Mouse (Mus musculus) hindbrain, embryonic 11.5 days (tissue): Measurements from ENCODE around the gene Fam171b. TPM values are rescaled to one million over a fixed set of nuclear protein-coding genes. Genes with fewer than 3 reads are reported as not detected.

Experiments used
- polyA plus RNA-seq: library from polyadenylated mRNA; unstranded; fragments of >200 nt; fragmentation: Nextera tagmentation; extraction: Ambion mirVana; gene quantifications from 2 replicates; pipeline ENCODE4 v1.2.1, GENCODE M21; 2014

Gene Fam171b
- polyA plus RNA-seq, 1 experiment from 2014 or later: 42.7 TPM

Other genes with a start within 250 kb of the Fam171b start
- 176 and 191 TPM in 2 replicates for gene Zc3h15, start 168.2 kb upstream of the Fam171b start, polyA plus RNA-seq
- 40.3 and 42.8 TPM in 2 replicates for gene Itgav, start 88.2 kb upstream of the Fam171b start, polyA plus RNA-seq
- not detected in 2 replicates for gene Zswim2, start 128.6 kb downstream of the Fam171b start, polyA plus RNA-seq
- not detected in 2 replicates for gene Gm13698, start 143.1 kb downstream of the Fam171b start, polyA plus RNA-seq
- not detected in 2 replicates for gene Gm13693, start 148.9 kb downstream of the Fam171b start, polyA plus RNA-seq
- not detected in 2 replicates for gene Gm13695, start 154.7 kb downstream of the Fam171b start, polyA plus RNA-seq
- gene Gm13696, start 160.5 kb downstream of the Fam171b start, polyA plus RNA-seq: not detected in 2 replicates
- gene Gm13694, start 166.3 kb downstream of the Fam171b start, polyA plus RNA-seq: not detected in 2 replicates
- gene Gm13697, start 172.1 kb downstream of the Fam171b start, polyA plus RNA-seq: not detected in 2 replicates
- gene Gm13691, start 177.9 kb downstream of the Fam171b start, polyA plus RNA-seq: not detected in 2 replicates